Mouse (Mus musculus): ENCODE measurements around the gene Cenph. TPM values are rescaled to one million over a fixed set of nuclear protein-coding genes. Genes with fewer than 3 reads are reported as not detected.
A peak's percentile ranks its signal among the peaks of the same experiment; 100 is the strongest.
"Not testable (repeated sequence)": the region's sequence is repeated elsewhere in the genome, so short reads cannot be mapped to it uniquely, and the experiment has no call there.

Gene Cenph
- polyA plus RNA-seq, 1 experiment from 2014 or later, result 46.2 TPM

DNA sequence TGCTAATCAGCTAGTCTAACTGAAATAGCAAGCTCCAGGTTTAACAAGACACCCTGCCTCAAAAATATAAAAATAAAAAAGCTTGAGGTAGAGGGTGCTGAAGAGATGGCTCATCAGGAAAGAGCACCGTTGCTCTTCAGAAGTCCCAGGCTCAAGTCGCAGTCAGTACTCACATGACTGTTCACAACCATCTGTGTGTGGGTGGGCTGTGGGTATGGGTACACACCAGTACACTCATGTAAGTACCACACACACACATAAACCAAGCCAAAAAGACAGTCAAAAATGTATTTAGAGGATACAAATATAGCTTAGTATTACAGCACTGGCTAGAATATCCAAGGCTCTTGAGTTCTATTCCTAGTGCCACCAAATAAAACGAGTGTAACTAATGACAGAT lies 29.6 kb downstream of the Cenph start:
- Histone ChIP-seq H3K36me3 (no peaks in the 10 kb centered on the region), H3K4me2 (no peak overlapping the region), H3K4me1 (replicated peaks) (peaks cover 84% of the 10 kb centered on the region), H3K27ac (peak overlapping the region; percentile 21), H3K4me3 (replicated peaks) (no peak overlapping the region), H3K9ac (no peak overlapping the region), H3K27me3 (no peaks in the 10 kb centered on the region), H3K9me3 (replicated peaks) (no peaks in the 10 kb centered on the region)
- ATAC-seq (ENCODE audit: low read depth) (no peak), DNase-seq (no peak)
- 72% methylated on average over 3 of the region's 3 CpGs for WGBS (ENCODE audit: insufficient replicate concordance)

DNA sequence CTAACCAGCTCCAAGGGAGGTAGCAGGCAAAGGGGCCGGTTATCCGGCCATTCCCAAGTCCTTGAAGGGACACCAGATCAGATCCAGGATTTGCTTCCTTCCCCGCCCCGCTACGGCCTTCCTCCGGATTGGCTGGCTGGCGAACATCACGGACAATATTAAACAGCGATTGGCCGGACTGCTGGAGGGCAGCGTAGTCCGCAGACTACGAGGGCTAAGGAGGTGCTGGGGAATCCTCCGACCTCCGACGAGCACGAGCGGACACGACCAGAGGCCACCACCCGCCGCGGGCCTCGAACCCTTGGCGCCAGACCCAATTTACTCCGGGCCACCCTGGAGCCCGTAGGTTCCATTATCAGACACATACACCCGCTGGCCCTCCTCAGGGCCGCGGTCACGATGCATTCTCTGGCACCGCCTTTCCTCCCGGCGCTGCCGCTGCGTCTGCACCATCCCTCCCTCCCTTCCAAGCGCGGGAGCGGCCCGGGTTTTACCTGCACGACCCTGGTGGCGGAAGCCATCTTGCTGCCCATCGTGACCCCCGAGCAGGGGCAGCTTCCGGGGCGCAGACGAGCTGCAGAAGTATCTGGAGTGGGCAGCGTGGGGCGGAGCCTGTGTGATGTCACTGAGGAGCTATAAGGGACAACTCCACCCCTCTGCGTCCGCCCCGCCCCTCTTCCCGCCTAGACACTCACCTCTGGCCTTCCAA lies 31.5 kb downstream of the Cenph start, which contains the start of gene Mrps36:
Gene Mrps36, minus strand, starts transcription at position 624 of the 709 bp plus-strand sequence.
- H3K4me2 ChIP-seq, result peak within 1 kb of the TSS; percentile 69
- H3K4me3 ChIP-seq (replicated peaks), result peak within 1 kb of the TSS; percentile 92
- H3K27me3 ChIP-seq, result no peaks in the 10 kb centered on the region
- WGBS (ENCODE audit: insufficient replicate concordance), result under 1% methylated on average over 52 of the region's 52 CpGs
- peaks cover 74% of the 10 kb centered on the region for H3K4me1 ChIP-seq (replicated peaks)
- H3K9ac ChIP-seq, result peak within 1 kb of the TSS; percentile 89
- peak within 1 kb of the TSS; percentile 95 for H3K27ac ChIP-seq
- no peaks in the 10 kb centered on the region for H3K9me3 ChIP-seq (replicated peaks)
- peak; percentile 89 for ATAC-seq (ENCODE audit: low read depth)
- DNase-seq, result peak; percentile 95
- H3K36me3 ChIP-seq, result peaks cover 10% of the 10 kb centered on the region

DNA sequence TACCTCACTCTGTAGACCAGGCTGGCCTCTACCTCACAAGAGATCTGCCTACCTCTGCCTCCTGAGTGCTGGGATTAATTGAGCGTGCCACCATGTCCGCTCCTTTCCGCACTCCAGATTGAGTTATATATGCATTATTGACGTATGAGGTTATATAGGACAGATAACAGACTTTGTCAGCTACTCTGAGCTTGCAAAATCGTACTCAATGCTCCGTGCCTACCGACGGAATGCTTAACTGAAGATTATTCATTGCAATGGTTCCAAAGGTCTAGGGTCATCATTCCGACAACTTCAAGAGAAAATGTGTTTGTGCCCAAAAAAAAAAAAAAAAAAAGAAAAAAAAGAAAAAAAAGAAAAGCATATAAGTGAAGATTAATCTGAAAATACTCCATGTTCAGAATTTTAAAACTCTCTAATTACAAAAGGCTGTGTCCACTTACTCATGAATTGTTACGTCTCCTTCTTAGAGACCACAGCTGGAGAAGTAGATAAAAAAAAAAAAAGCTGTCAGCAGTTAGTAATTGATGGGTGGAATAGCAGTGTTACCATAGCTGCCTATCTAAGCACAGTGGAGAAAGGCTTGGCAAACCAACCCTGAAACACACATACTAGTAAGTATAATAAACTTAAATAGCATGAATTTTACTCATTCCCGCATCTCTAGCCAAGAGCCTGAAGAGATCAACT lies 32.2 kb downstream of the Cenph start:
- Histone ChIP-seq H3K9ac (peak overlapping the region; percentile 89), H3K4me1 (replicated peaks) (peaks cover 67% of the 10 kb centered on the region), H3K27me3 (no peaks in the 10 kb centered on the region), H3K4me3 (replicated peaks) (peak overlapping the region; percentile 92), H3K9me3 (replicated peaks) (no peaks in the 10 kb centered on the region), H3K36me3 (peaks cover 17% of the 10 kb centered on the region), H3K27ac (peak overlapping the region; percentile 95), H3K4me2 (peak overlapping the region; percentile 69)
- ATAC-seq (ENCODE audit: low read depth), result peak; percentile 39
- no peak for DNase-seq
- WGBS (ENCODE audit: insufficient replicate concordance), result 56% methylated on average over 11 of the region's 11 CpGs

DNA sequence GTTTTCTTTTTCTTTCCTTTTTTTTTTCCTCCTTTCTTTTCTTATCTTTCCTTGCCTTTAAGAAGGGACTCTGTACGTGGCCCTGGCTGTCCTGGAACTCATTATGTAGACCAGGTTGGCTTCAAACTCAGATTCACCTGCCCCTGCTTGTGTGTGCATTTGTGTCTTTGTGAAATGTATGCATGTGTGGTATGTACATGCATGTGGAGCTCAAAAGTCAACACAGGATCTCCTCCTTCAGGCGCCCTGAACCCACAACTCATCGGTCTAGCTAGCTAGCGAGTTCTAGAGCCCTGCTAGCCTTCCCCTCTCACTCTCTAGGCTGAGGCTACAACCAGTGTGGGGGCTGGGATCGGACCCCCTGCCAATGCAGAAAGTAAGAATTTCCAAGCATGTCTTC lies 32.9 kb downstream of the Cenph start:
- DNase-seq (no peak), ATAC-seq (ENCODE audit: low read depth) (no peak)
- Histone ChIP-seq H3K4me3 (replicated peaks) (peak overlapping the region; percentile 92), H3K36me3 (peaks cover 24% of the 10 kb centered on the region), H3K4me1 (replicated peaks) (peaks cover 64% of the 10 kb centered on the region), H3K4me2 (peak overlapping the region; percentile 69), H3K9ac (peak overlapping the region; percentile 89), H3K27ac (peak overlapping the region; percentile 68), H3K27me3 (no peaks in the 10 kb centered on the region), H3K9me3 (replicated peaks) (no peaks in the 10 kb centered on the region)
- WGBS (ENCODE audit: insufficient replicate concordance), result 78% methylated on average over 5 of the region's 5 CpGs

DNA sequence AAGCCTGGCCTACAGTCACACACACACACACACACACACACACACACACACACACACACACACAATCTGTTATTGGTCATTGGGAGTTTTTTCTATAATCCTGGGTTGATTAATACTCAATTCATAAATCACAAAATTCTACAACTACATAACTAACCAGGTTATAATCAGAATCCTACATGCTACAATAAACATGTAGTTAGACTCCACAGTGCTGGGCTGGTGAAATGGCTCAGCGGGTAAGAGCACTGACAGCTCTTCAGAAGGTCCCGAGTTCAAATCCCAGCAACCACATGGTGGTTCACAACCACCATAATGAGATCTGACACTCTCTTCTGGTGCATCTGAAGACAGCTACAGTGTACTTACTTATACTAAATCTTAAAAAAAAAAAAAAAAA lies 42.9 kb downstream of the Cenph start:
- Histone ChIP-seq H3K9ac (no peak overlapping the region), H3K4me2 (no peak overlapping the region), H3K4me1 (replicated peaks) (peaks cover 28% of the 10 kb centered on the region), H3K27ac (no peak overlapping the region; the same call in 1 of the 2 replicates), H3K36me3 (peaks cover 34% of the 10 kb centered on the region), H3K9me3 (replicated peaks) (no peaks in the 10 kb centered on the region), H3K4me3 (replicated peaks) (no peak overlapping the region), H3K27me3 (no peaks in the 10 kb centered on the region)
- 85% methylated on average over 2 of the region's 2 CpGs for WGBS (ENCODE audit: insufficient replicate concordance)
- DNase-seq, result no peak
- no peak for ATAC-seq (ENCODE audit: low read depth)

DNA sequence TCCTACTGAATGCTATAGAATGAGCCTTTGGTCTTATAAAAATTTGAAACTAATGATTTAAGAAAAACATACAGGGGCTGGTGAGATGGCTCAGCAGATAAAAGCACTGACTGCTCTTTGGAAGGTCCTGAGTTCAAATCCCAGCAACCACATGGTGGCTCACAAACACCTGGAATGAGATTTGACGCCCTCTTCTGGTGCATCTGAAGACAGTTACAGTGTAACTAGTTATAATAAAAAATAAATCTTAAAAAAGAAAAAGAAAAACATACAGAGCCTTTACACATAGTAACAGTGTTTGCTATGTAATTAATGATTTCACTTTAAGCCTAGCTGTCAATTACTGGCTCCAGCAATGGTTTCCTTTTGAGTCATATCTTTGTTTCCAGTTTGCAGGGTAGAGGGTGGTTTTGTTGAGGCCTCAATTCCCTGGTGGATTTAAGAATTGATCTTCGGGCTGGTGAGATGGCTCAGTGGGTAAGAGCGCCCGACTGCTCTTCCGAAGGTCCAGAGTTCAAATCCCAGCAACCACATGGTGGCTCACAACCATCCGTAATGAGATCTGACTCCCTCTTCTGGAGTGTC lies 44.1 kb downstream of the Cenph start:
- not testable (repeated sequence) for H3K9ac ChIP-seq; DNase-seq; H3K9me3 ChIP-seq (replicated peaks); H3K27ac ChIP-seq; H3K27me3 ChIP-seq; ATAC-seq (ENCODE audit: low read depth)
- H3K36me3 ChIP-seq, result peaks cover 33% of the 10 kb centered on the region
- H3K4me3 ChIP-seq (replicated peaks), result peak overlapping the region; percentile 89; the same call in 1 of the 2 replicates
- H3K4me1 ChIP-seq (replicated peaks), result peaks cover 38% of the 10 kb centered on the region
- WGBS (ENCODE audit: insufficient replicate concordance), result 86% methylated on average over 6 of the region's 6 CpGs
- H3K4me2 ChIP-seq, result peak overlapping the region; percentile 74

DNA sequence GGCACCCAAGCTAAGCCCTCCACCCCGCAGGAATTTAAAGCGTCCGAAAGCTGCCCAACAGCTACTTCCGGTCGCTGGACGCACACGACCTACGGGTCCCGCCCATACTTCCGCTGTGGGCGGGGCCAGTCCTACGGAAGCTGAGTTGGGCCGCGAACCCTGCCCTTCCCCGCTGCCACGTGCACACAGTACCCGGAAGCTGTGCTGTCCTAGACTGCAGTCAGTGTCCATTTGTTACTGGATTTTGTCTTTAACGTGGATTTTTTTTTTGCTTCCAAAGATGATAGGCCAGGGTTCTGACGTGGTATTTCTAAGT lies 44.9 kb downstream of the Cenph start, which contains the start of gene Cdk7:
Gene Cdk7, minus strand, starts transcription at position 79 of the 316 bp plus-strand sequence.
- peak; percentile 88 for DNase-seq
- peak within 1 kb of the TSS; percentile 85 for H3K27ac ChIP-seq
- H3K9me3 ChIP-seq (replicated peaks), result no peaks in the 10 kb centered on the region
- under 1% methylated on average over 19 of the region's 19 CpGs for WGBS (ENCODE audit: insufficient replicate concordance)
- peak within 1 kb of the TSS; percentile 74 for H3K4me2 ChIP-seq
- H3K4me1 ChIP-seq (replicated peaks), result peaks cover 45% of the 10 kb centered on the region
- peak within 1 kb of the TSS; percentile 92 for H3K9ac ChIP-seq
- peak; percentile 98 for ATAC-seq (ENCODE audit: low read depth)
- H3K36me3 ChIP-seq, result peaks cover 28% of the 10 kb centered on the region
- H3K27me3 ChIP-seq, result no peaks in the 10 kb centered on the region
- peak within 1 kb of the TSS; percentile 89 for H3K4me3 ChIP-seq (replicated peaks)

DNA sequence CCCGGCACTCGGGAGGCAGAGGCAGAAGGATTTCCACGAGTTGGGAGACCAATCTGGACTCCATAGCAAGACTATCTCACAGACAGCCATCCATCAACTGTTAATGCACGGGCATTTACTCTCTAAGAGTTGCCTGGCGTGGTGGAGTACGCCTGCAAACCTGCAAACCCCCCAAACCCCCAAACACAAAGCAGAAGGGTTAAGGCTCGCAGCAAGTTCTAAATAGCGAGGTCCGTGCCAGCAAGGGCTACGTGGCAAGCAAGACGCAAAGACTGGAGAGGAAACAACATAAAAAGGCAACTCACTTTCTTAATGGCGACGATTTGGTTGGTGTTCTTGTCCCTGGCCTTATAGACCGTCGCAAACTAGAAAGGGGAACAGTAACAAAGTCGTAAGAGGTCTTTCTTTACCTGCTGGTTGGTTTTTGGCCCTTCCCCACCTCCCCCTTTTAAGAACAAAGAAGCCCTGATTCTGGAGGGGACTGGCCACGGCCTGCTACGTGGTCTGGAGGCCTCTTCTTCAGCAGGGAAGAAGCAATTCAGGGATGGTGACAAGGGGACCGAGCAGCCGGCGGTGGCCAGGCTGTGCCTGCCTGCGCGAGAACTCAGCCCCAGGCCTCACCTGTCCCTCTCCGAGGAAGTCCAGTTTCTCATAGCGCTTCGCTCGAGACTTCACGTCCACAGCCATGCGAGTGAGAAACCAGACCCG lies 45.4 kb downstream of the Cenph start:
- Histone ChIP-seq H3K4me2 (peak overlapping the region; percentile 74), H3K9ac (peak overlapping the region; percentile 92), H3K9me3 (replicated peaks) (no peaks in the 10 kb centered on the region), H3K4me1 (replicated peaks) (peaks cover 49% of the 10 kb centered on the region), H3K4me3 (replicated peaks) (peak overlapping the region; percentile 89), H3K27ac (peak overlapping the region; percentile 85), H3K36me3 (peaks cover 26% of the 10 kb centered on the region), H3K27me3 (no peaks in the 10 kb centered on the region)
- under 1% methylated on average over 30 of the region's 30 CpGs for WGBS (ENCODE audit: insufficient replicate concordance)
- no peak for DNase-seq
- peak; percentile 81 for ATAC-seq (ENCODE audit: low read depth)

DNA sequence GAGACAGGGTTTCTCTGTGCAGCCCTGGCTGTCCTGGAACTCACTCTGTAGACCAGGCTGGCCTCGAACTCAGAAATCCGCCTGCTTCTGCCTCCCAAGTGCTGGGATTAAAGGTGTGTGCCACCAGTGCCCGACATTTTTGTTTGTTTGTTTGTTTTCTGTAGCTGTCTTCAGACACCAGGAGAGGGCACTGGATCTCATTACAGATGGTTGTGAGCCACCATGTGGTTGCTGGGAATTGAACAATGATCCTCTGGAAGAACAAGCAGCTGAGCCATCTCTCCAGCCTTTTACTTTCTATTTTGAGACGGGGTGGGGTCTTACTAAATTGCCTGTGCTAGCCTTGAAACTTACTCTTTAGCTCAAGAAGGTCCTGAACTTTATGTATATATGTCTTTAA lies 47.2 kb downstream of the Cenph start:
- not testable (repeated sequence) for DNase-seq; ATAC-seq (ENCODE audit: low read depth); H3K9ac ChIP-seq; H3K27me3 ChIP-seq; H3K27ac ChIP-seq; H3K9me3 ChIP-seq (replicated peaks)
- WGBS (ENCODE audit: insufficient replicate concordance), result 67% methylated on average over 4 of the region's 4 CpGs
- H3K4me1 ChIP-seq (replicated peaks), result peaks cover 65% of the 10 kb centered on the region
- H3K4me2 ChIP-seq, result peak overlapping the region; percentile 74; the same call in 1 of the 2 replicates
- H3K4me3 ChIP-seq (replicated peaks), result peak overlapping the region; percentile 89
- H3K36me3 ChIP-seq, result peaks cover 38% of the 10 kb centered on the region

DNA sequence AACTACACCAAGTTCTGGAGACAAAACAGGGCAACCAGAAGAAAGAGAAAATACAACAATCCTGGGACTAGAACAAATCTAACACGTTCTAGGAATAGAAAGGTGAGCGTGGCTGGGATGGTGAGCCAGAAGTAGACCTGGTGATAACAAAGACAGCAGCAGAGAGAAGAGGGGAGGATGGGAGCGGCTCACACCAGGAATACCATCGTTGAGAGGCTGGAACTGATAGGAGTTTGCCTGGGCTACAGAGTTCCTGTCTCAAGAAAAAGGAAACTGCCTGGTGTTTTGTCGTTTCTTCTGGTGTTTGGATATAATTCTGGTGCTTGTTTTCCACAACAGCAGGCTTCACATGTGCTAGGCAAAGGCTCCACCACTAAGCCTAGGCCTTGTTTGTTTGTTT lies 47.6 kb downstream of the Cenph start:
- Histone ChIP-seq H3K27me3 (no peaks in the 10 kb centered on the region), H3K36me3 (peaks cover 39% of the 10 kb centered on the region), H3K9me3 (replicated peaks) (no peaks in the 10 kb centered on the region), H3K4me1 (replicated peaks) (peaks cover 67% of the 10 kb centered on the region), H3K4me3 (replicated peaks) (no peak overlapping the region), H3K9ac (no peak overlapping the region), H3K4me2 (no peak overlapping the region), H3K27ac (0 out of 2 replicates have a peak overlapping the region, but pooled peaks have one; percentile 4)
- 55% methylated on average over 5 of the region's 5 CpGs for WGBS (ENCODE audit: insufficient replicate concordance)
- ATAC-seq (ENCODE audit: low read depth) (no peak), DNase-seq (no peak)

DNA sequence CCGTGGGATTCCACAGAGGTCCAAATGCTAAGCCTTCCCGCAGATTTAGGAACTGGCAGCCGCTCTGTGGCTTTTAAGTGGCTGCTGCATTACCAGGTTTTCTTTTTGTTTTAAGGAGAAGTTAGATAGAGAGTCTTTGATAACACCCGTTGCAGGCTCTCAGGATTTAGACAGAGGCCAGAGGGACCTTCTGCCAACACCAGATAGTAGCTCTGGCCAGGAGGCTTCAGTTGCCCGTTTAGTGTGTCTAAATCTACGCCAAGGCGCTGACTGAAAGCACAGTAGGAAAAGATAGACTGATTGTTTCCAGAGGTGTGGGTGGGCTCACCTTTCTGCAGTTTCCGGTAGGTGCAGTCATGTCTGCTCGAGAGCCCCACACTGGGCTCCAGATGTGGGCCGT lies 50.5 kb downstream of the Cenph start:
- DNase-seq (peak; percentile 56), ATAC-seq (ENCODE audit: low read depth) (peak; percentile 67)
- H3K27ac ChIP-seq, result peak overlapping the region; percentile 64
- H3K9me3 ChIP-seq (replicated peaks), result no peaks in the 10 kb centered on the region
- H3K36me3 ChIP-seq, result peaks cover 60% of the 10 kb centered on the region
- H3K4me1 ChIP-seq (replicated peaks), result peaks cover 61% of the 10 kb centered on the region
- no peak overlapping the region for H3K4me3 ChIP-seq (replicated peaks)
- peak overlapping the region; percentile 45 for H3K4me2 ChIP-seq
- WGBS (ENCODE audit: insufficient replicate concordance), result 22% methylated on average over 10 of the region's 10 CpGs
- no peaks in the 10 kb centered on the region for H3K27me3 ChIP-seq
- H3K9ac ChIP-seq, result peak overlapping the region; percentile 50; the same call in 1 of the 2 replicates

Data from liver, embryonic 13.5 days (tissue).